Mouse (Mus musculus) cerebellum, postnatal 4 days (tissue): ENCODE results near the gene Wdr66.
"Not testable (repeated sequence)": the region's sequence is repeated elsewhere in the genome, so short reads cannot be mapped to it uniquely, and the experiment has no call there.

Source experiments
- DNase-seq, 2 experiments: peaks; one replicate each; pipeline ENCODE4 v3.0.0; 2022; ENCODE audit warnings: low spot score in 2 of 2, mixed read lengths in 1 of 2

Gene Wdr66

GRCm38 (mm10) chr5:123251834-123252233, at the start of gene Wdr66:
TSS of gene Wdr66 (plus strand) at chr5:123252102.
- DNase-seq: peak; percentile 90 to 95

GRCm38 (mm10) chr5:123202771-123203170, 49.1 kb upstream of the Wdr66 start:
- not testable (repeated sequence) for DNase-seq

GRCm38 (mm10) chr5:123203591-123203990, 48.3 kb upstream of the Wdr66 start:
- DNase-seq: not testable (repeated sequence)

- not testable (repeated sequence) for DNase-seq
These were observed 29.4 kb upstream of the Wdr66 start for GRCm38 (mm10) chr5:123222346-123223050.

- no peak for DNase-seq
These were observed 28.9 kb upstream of the Wdr66 start for GRCm38 (mm10) chr5:123223051-123223410.

- not testable (repeated sequence) for DNase-seq
These were observed 28.0 kb upstream of the Wdr66 start for GRCm38 (mm10) chr5:123223861-123224260.

- DNase-seq: no peak
These were observed 25.1 kb upstream of the Wdr66 start for GRCm38 (mm10) chr5:123226851-123227250.

GRCm38 (mm10) chr5:123227762-123228523, 24.0 kb upstream of the Wdr66 start:
- peak; percentile 96 for DNase-seq

GRCm38 (mm10) chr5:123228524-123228922, 23.4 kb upstream of the Wdr66 start:
- DNase-seq: no peak

- DNase-seq: no peak
These were observed 22.6 kb upstream of the Wdr66 start for GRCm38 (mm10) chr5:123229296-123229695.

GRCm38 (mm10) chr5:123232180-123232579, 19.7 kb upstream of the Wdr66 start:
- no peak for DNase-seq

GRCm38 (mm10) chr5:123235731-123236130, 16.2 kb upstream of the Wdr66 start:
- peak in 1 of 2 experiments; percentile 45 for DNase-seq

GRCm38 (mm10) chr5:123236426-123236825, 15.5 kb upstream of the Wdr66 start:
- no peak for DNase-seq

- no peak for DNase-seq
These were observed 12.4 kb upstream of the Wdr66 start for GRCm38 (mm10) chr5:123239501-123239900.

GRCm38 (mm10) chr5:123245518-123245917, 6.4 kb upstream of the Wdr66 start:
- DNase-seq: peak; percentile 41 to 72

- no peak for DNase-seq
These were observed 512 bp upstream of the Wdr66 start for GRCm38 (mm10) chr5:123251390-123251789.

GRCm38 (mm10) chr5:123256841-123257755, 5.2 kb downstream of the Wdr66 start:
- peak in 1 of 2 experiments; percentile 59 for DNase-seq

- DNase-seq: peak; percentile 38 to 64
These were observed 7.1 kb downstream of the Wdr66 start for GRCm38 (mm10) chr5:123258990-123259389.

- no peak for DNase-seq
These were observed 8.8 kb downstream of the Wdr66 start for GRCm38 (mm10) chr5:123260698-123261097.

- no peak for DNase-seq
These were observed 15.0 kb downstream of the Wdr66 start for GRCm38 (mm10) chr5:123266909-123267308.

GRCm38 (mm10) chr5:123268477-123269474, 16.9 kb downstream of the Wdr66 start:
- DNase-seq: no peak
